Mouse (Mus musculus) natural killer cell, adult 2 months (primary cell): ENCODE measurements around the gene Atg10.

ENCODE experiments used
- DNase-seq, 2 experiments: peaks; one replicate each; pipeline ENCODE4 v3.0.0; 2022; ENCODE audit warnings: low spot score in 2 of 2

Gene Atg10

DNA sequence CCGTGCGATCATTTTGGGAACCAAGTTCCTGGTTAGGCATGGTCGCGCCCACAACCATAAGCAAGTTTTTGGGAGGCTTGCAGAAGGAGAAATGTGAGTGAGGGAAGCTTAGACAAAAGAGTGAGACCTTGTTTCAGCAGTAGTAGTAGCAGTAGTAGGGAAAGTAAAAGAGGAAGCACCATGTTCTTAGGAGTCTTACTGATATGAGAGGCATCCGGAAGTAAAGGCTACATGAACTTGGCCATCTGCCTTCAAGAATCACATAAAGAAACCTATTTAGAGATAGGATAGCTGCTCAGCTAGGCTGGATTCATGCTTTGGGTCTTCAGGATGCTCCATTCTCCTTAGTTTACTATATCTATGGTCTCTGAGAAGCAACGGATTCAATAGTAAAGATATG is 186.4 kb downstream of the Atg10 start:
- DNase-seq = no peak

DNA sequence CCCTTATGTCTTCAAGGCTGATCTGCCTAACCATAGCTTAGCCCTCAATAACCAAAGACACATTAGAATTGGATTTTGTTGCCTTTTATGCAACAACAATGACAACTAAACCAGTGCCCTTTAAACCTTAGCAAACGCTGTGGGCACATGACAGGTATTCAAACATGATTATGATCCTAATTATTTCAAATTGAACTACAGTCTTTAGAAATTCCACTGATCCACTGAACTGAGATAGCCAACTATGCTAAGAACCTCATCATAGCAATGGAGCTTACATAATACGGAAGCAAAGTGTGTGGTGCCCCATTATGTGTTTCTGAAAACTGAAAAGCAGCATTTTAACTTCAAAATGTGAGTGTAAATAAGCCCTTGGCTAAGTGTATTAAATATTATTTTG is 191.9 kb downstream of the Atg10 start:
- no peak for DNase-seq

DNA sequence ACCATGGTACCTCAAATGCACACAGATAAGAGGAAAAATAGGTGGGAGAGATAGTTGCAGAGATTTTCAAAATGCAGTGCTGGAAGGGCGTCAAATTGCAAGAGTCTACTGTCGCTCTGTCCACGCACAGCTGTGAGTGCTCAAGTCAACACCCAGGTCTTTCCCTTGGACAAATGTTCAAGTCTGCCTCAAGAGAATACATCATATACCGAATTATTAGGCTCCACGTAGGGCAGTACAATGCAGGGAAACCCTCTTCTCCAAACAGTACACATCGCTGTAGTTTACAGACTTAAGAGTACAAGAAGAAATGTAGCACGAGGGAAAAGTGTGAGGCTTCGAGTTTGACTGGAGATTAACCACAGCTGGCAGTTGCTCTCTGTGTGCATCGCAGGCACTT is 200.3 kb downstream of the Atg10 start:
- DNase-seq = no peak

DNA sequence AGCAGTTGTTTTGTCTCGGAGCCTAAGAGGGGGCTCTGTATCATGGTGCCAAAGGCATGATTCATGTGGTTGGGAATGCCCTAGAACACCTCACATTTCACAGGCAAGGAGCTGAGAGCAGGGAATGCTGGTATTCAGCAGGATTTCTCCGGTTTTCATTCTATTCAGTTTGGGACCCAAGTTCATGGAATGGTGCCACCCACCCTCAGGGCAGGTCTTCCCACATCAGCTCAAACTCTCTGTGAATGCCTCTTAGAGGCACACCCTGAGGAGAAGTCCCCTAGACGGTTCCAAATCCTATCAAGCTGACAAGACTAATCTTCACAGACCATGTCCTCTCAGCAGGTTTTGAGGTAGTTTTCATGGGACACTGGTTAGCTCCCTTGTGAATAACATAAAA is 211.9 kb downstream of the Atg10 start:
- no peak for DNase-seq

DNA sequence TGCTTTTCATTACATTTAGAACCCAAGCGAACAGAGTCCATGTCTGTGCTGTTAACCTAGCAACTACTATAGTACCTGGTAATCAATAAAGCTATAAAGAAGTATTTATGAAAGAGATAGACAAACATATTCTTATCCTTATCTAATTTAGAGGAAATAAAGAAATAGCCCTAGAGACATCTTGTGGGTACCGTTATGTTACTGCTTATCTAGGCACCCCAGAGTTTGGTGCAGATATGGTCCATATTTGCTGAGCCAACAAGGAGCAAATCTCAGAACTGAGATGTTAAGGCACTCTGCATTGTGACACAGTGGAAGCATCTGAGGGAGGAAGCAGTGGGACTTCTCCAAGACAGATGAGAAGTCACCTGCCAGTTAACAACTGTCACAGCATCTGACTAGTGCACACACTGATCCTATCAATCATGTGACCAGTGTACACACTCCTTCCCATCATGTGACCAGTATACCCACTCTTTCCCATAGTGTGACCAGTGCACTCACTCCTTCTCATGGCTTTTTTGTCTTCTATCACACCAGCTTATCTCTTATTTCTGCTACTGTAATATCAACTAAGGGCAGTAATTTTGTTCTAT is 228.6 kb downstream of the Atg10 start:
- DNase-seq = no peak

DNA sequence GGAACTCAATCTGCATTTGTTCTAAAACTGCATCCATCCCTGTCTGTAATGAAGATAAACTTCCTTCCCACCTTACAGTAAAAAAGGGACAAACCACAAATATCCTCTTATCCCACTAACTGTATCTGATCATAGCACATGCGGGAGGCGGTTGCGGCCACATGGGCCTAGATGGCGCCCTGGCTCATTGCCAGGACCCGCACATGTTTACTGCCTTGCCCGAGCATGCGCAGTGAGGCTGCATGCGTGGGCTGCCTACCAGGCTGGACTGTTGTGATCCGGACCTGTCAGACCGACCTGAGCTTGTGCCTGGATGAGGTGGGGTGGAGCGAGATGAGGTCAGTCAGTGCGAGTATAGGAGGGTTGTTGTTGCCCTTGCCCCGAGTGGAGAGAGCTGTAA is 230.2 kb downstream of the Atg10 start:
- DNase-seq = no peak

DNA sequence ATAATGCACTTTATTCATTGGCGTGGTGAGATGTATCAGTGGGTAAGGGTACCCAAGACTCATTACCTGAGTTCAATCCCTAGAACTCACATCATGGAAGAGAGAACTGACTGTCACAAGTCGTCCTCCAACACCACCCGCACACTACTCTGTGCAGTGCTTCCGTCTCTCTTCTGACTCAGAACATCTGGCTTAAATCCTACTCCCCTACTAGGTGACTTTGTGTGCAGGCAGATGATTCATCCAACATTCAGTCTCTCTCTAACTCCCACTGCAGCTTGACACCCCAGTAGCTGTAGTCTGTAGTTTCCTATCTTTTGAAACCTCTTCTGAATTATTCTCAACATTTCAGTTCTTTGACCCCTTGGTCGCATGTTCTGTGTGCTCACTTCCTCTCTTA is 230.8 kb downstream of the Atg10 start:
- no peak for DNase-seq

DNA sequence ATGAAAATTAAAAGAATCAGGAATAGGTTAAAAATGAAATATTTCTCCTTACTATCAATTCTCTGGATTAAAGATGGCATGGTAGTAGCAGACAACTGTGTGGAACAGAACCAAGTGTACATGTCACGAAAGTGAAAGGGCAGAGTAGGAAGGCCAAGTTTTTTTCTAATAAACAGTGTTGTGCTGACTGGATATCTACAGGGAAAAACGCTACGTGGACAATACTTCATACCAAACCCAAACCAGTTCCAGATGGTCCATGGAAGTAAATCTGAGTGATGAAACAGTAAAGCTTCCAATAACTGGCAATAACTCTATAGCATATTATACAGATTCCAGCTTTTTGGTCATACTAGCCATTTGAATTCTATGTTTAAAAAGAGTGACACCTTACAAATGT is 235.5 kb downstream of the Atg10 start:
- no peak for DNase-seq

DNA sequence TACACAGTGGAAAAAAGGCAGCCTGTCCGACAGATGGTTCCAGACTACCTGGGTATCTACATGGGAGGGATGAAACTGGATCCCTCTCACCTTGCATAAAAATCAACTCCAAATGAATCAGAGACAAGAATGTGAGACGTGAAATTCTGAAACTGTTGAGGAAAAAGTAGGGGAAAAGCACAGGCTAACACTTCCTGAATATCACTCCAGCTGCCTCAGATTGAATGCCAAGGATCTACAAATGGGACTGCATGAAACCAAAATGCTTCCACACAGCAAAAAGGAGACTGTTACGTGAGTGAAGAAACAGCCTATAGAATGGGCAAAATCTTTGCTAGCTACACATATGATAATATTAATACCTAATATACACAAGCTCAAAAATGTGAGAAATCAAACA is 238.4 kb downstream of the Atg10 start:
- DNase-seq = no peak

DNA sequence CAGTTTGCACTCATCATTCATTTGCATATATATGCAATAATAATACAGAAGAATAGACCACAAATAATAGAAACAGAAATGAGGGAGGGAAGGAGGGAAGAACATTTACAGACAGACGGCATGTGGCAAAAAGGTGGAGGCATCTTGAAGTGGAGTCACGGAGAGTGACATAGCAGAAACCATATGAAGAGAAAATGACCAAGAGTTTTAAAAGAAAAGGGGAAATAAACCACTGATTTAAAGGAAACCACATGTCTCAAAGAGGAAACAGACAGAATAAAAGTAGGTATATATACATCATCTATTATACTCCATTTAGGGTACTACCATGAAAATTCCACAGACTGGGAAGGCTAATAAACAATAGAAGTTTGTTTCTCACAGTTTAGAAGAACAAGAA is 239.7 kb downstream of the Atg10 start:
- DNase-seq = no peak

DNA sequence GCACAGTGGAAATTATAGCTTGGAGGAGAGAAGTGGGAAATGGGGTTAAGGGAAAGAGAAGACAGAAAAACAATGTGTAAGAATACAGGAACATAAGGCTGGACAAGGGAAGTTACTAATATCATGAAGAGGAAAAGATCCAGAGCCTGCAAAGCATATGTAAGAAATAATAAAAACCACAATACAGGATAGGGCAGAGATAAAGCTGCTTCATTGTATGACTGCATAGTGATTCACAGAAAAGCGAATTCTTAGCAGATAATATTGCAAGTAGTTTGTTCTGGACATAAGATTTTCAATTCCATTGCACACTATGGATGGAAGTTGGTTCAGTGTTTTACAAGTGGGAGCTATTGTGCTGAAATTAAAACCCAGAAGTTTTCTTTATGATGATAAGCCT is 242.0 kb downstream of the Atg10 start:
- DNase-seq = no peak

DNA sequence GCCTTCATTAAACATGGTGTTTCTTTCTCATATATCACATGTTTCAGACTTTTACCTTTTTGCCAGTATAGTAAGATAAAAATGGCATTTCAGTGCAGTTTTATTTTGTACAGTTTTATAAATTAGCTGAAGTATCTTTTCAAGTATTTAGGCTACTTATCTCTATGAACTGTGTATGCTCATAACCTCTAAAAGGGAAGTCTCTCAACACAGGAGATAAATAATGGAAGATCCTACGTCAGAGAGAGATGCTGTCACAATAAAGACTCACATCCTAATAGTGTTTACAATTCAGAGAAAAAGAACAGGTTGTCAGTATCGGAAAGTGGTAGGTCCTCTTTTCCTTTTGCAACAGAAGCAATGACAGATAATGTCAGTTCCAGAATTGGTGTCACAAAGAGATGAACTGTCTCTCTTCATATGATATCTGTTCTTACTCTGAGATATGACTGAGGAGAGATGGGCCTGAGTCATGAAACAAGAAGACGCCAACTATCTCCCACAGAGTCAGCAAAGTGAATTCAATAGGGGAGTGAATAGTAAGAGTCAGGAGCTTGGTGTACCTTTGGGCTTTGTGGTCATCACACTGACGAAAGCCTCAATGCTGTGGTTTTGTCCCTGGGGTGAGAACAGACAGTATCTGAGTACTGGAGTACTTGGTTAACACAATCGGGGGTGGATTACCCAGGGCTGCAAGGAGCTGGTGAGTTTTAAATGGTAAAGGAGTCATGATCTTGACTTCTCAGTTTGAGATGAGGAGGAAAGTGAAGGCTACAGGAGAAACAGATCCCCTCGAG is 242.7 kb downstream of the Atg10 start:
- peak; percentile 10 to 28 for DNase-seq

DNA sequence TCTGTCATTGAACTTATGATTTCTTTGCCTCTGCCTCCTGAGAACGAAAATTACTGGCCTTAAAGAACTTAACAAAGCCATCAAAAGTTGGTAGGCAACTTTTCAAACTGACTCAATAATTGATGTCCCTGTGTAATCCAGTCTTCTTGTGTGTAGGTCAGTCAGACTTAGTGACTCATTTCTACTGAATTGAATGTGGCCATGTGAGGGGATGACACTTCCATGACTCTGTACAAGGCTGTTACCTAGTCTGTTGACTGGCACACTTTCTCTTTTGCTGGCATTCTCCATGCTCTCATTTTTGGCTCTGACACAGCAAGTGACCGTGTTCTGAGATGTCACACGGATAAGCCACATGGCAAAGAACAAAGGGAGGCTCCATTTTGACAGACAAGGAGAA is 246.7 kb downstream of the Atg10 start:
- DNase-seq = no peak

DNA sequence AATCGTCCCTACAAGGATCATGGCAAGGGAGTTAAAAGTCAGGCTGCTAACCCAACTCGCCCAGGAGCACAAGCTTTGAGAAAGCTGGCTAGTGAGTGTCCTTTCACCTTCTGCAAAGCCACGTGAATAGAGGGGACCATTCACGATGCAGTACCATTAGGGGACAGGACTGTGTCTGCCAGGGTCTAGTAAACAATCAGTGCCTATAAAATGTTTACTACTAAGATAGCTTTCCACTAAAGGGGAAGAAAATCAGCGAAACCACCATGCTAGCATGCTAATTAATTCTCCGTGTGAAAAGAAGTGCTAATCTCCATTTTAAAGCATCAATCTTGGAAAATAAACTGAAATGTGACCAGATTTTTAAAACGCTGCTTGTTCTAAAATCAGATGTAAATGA is 250.4 kb downstream of the Atg10 start:
- no peak for DNase-seq

DNA sequence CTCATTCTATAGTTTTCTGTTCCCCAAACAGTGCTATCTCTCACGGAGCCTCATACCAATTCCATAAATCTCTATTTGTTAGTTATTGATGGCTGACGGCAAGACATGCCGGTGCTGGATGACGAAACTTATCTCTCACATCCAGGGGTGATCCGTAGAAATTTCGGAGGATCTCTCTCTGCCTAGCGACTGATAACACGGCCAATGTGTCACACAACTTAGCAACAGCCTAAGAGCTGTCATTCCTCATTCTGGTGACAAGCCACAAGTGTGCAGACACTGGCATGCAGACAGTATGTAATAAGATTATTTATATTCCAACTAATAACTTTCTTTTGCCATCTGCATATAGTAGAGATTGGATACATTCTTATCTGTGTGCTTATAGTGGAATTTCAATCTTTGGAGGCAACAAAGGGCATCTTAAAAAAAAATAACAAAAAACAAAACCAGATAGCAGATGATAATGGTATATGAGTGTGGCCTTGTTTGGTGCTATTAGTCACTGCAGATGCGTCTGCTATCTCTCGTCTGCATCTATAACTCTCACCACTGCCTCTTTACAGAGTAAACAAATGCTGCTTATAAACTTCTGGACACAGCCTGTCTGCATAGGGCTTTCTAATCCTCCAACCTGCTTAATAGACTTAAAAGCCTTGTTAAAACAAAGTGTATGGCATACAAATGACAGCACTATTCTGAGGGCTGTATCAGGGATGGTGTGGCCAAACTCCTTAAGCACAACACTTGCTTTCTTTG is 253.3 kb downstream of the Atg10 start:
- no peak for DNase-seq

DNA sequence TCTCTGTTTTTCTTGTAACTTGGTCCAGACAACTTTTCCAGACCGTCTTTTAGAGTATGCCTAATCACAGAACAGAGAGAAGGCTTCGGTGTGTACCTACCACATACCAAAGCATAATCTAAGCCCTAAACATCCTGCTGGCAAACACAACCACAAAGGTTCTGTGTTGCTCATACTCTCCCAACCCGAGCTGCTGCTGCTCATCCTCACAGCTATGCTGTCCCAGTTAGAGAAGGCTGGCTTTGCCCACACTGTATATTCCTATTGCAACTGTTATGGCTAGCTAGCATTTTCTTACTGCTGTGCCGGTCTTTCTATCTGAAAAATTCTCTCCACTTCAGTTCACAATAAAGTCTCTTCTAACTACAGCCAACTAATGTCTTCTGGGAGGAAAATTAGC is 254.8 kb downstream of the Atg10 start:
- no peak for DNase-seq

DNA sequence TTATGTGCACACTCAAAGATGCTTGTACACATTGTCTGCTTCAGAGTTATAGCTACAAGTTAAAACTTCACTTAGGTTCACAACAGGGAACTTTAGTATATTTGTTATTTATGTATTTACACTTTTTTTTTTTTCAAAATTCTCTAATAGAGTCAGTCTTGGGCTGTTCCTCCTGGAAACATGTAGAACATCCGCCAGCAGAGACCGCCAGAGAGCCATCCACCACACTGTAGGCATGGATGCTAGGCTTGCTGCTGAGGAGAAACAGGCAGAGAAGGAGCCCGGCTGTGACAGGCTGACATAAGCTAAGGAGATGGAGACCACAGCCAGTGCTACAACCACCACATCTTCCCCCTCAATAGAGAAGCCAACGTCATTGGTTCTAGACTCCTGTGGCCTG is 256.3 kb downstream of the Atg10 start:
- peak; percentile 26 to 57 for DNase-seq

DNA sequence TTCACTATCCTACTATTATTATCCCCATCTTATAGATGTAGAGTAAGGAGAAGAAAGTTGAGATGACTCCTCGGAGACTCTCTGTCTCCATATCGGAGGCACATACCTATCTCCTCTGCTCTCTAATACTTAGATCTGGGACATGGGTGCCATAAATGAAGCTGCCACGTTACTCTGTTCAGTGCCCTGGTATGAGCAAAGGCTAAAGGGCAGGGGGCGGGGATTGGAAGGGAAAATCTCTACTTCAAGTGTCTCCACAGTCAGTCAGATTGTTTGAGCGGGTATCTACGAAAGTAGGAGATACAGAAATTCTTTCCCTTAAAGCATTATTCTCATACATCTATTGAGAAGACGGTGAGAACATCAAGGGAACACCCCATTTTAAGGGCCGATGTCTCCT is 257.8 kb downstream of the Atg10 start:
- DNase-seq = no peak

DNA sequence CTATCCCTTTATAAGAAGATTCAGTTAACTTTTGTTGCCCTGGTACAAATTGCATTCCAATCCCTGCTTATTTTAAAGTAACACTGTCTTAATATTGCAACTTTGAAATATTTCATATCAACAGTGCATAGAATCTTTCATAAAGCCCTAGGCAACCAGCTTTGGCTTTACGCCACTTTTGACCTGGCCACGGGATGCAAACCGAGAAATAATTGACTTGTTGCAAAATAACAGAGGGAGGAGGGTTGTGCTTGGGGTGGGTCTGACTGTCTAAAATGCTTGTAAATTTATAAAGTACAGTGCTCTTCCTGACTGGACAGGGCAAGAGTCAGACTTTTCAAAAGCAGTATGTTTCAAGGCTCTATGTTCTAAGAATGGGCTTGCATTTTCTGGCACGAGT is 259.3 kb downstream of the Atg10 start:
- DNase-seq = no peak

DNA sequence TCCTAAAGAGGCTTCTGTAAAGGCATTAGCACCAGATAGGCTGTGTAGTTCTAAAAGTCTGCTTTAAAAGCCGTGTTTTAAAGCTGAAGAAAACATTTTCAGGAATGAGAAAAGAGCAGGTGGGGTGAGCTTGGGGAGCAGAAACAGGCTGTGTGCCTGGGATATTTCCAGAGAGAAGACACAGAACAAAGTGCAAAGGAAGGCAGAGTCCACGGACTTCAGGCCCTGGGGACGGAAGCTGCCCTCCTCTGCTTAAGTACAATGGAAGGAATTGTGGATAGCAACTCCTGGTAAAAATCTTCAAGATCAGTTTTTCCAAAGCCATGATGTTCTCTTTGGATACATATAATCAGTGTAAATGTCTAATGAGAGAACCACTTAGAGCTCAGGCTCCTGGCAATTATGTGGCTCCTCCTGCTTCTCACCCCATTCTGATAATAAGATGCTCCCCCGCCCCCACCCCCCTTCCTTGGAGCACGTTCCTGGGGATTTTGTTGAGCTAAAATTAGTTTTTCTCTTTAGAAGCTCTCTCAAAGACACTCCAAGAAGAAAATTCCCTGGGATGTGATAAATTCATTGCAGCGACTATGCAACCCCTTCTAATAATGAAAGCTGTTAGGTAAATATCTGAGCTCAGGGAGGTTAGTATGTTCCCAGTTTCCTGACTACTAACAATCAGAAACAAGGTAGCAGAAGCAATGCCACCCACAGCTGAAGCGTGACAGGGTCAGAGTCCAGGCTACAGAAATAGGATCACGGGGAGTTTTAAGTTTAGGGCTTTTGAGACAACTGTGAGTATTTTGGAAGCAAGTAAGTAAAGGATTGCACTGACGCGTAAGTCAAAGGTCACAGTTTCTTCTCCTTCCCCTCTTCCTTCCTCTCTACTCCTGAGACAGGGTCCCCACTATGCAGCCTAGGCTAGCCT is 260.7 kb downstream of the Atg10 start:
- DNase-seq = no peak

DNA sequence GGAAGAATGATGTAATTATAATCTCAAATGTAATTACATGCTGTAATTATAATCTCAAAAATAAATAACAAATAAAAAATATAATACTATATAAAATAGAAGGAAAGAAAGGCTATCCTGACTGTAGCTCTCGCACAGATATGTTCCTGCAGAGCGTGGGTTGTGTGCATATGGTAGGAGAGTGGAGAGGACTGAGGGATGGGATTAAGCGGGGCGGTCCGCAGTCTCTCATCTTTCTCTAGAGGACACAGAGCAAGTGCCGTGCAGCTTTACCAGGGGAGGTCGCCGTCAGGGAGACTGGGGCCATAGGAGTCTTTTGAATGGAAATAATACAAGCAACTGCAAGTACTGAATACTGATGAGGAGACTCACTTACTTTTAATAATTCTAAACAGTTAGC is 263.2 kb downstream of the Atg10 start:
- DNase-seq = no peak

DNA sequence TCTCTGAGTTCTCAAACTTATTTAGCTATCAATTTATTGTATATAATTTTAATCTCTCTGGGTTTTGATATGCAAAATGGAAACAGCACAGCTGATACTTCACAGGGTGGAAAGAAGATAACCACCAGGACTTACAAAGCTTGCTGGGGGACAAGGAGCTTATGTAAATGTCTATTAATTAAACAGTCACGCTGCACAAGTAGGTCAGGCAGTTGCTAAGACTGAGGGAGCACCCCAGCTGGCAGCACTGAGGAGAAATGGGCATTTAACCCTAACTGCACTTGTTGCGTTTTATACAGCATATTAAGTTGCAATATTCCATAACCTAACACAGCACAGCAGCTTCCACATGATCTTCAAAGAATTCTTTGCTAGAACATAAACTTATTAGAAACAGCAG is 264.9 kb downstream of the Atg10 start:
- DNase-seq = no peak
